Mouse (Mus musculus): ENCODE results near the gene Klhl32. TPM values are rescaled to one million over a fixed set of nuclear protein-coding genes. Genes with fewer than 3 reads are reported as not detected.
"Not testable (repeated sequence)": the region's sequence is repeated elsewhere in the genome, so short reads cannot be mapped to it uniquely, and the experiment has no call there.

Gene Klhl32
- polyA plus RNA-seq (2012; rRNA removed) = 2.4 and 3.6 TPM in 2 replicates

GRCm38 (mm10) chr4:24850401-24851325 is at the start of gene Klhl32:
Gene Klhl32, minus strand, starts transcription at chr4:24851124.
- peak; percentile 56 for DNase-seq (ENCODE audit: low spot score)

GRCm38 (mm10) chr4:24899146-24899545 is 48.2 kb upstream of the Klhl32 start:
- DNase-seq (ENCODE audit: low spot score) = no peak

GRCm38 (mm10) chr4:24898636-24899035 is 47.7 kb upstream of the Klhl32 start:
- no peak for DNase-seq (ENCODE audit: low spot score)

- peak; percentile 99 for DNase-seq (ENCODE audit: low spot score)
Measured at GRCm38 (mm10) chr4:24897851-24898515, 47.1 kb upstream of the Klhl32 start, which contains the start of gene Ndufaf4. Gene Ndufaf4, plus strand, starts transcription at chr4:24898083.

GRCm38 (mm10) chr4:24897351-24897750 is 46.4 kb upstream of the Klhl32 start:
- DNase-seq (ENCODE audit: low spot score) = no peak

- no peak for DNase-seq (ENCODE audit: low spot score)
Measured at GRCm38 (mm10) chr4:24896829-24897228, 45.9 kb upstream of the Klhl32 start.

- no peak for DNase-seq (ENCODE audit: low spot score)
Measured at GRCm38 (mm10) chr4:24894625-24895024, 43.7 kb upstream of the Klhl32 start.

GRCm38 (mm10) chr4:24892293-24892692 is 41.4 kb upstream of the Klhl32 start:
- DNase-seq (ENCODE audit: low spot score) = not testable (repeated sequence)

- DNase-seq (ENCODE audit: low spot score) = not testable (repeated sequence)
Measured at GRCm38 (mm10) chr4:24889386-24889785, 38.5 kb upstream of the Klhl32 start.

- DNase-seq (ENCODE audit: low spot score) = no peak
Measured at GRCm38 (mm10) chr4:24869230-24869629, 18.3 kb upstream of the Klhl32 start.

- DNase-seq (ENCODE audit: low spot score) = no peak
Measured at GRCm38 (mm10) chr4:24865691-24866090, 14.8 kb upstream of the Klhl32 start.

GRCm38 (mm10) chr4:24847406-24847805 is 3.5 kb downstream of the Klhl32 start:
- DNase-seq (ENCODE audit: low spot score) = no peak

- DNase-seq (ENCODE audit: low spot score) = no peak
Measured at GRCm38 (mm10) chr4:24845546-24845945, 5.4 kb downstream of the Klhl32 start.

GRCm38 (mm10) chr4:24838567-24838966 is 12.4 kb downstream of the Klhl32 start:
- DNase-seq (ENCODE audit: low spot score) = no peak

GRCm38 (mm10) chr4:24835555-24835954 is 15.4 kb downstream of the Klhl32 start:
- no peak for DNase-seq (ENCODE audit: low spot score)

- DNase-seq (ENCODE audit: low spot score) = no peak
Measured at GRCm38 (mm10) chr4:24808316-24808715, 42.6 kb downstream of the Klhl32 start.

GRCm38 (mm10) chr4:24801881-24802280 is 49.0 kb downstream of the Klhl32 start:
- no peak for DNase-seq (ENCODE audit: low spot score)

- DNase-seq (ENCODE audit: low spot score) = no peak
Measured at GRCm38 (mm10) chr4:24801343-24801742, 49.6 kb downstream of the Klhl32 start.

- no peak for DNase-seq (ENCODE audit: low spot score)
Measured at GRCm38 (mm10) chr4:24800345-24800936, 50.5 kb downstream of the Klhl32 start.

GRCm38 (mm10) chr4:24799037-24799436 is 51.9 kb downstream of the Klhl32 start:
- no peak for DNase-seq (ENCODE audit: low spot score)

GRCm38 (mm10) chr4:24797868-24798267 is 53.1 kb downstream of the Klhl32 start:
- DNase-seq (ENCODE audit: low spot score) = no peak

GRCm38 (mm10) chr4:24797280-24797679 is 53.6 kb downstream of the Klhl32 start:
- no peak for DNase-seq (ENCODE audit: low spot score)

Measured in urinary bladder, adult 2 months (tissue).